Mouse (Mus musculus) C2C12 (cell line): ENCODE data around the gene Nup35. TPM values are rescaled to one million over a fixed set of nuclear protein-coding genes. Genes with fewer than 3 reads are reported as not detected.

ENCODE experiments used
- H3K27me3 ChIP-seq: one replicate; pipeline ENCODE4 v1.6.1; 2011; ENCODE audit not compliant: control insufficient read depth, insufficient read depth, insufficient read length
- H3K36me3 ChIP-seq: one replicate; pipeline ENCODE4 v1.6.1; 2011; ENCODE audit not compliant: control insufficient read depth, insufficient read depth
- H3K4me3 ChIP-seq: one replicate; pipeline ENCODE4 v1.5.1; 2011; ENCODE audit warnings: mild to moderate bottlenecking, control low read depth; ENCODE audit not compliant: poor library complexity, insufficient read depth, severe bottlenecking
- H3K79me2 ChIP-seq: one replicate; pipeline ENCODE4 v1.6.1; 2011; ENCODE audit not compliant: control insufficient read depth, insufficient read depth
- H3K79me3 ChIP-seq: one replicate; pipeline ENCODE4 v1.6.1; 2011; ENCODE audit warnings: low read depth, control low read depth
- H3ac ChIP-seq: one replicate; pipeline ENCODE3; 2011; ENCODE audit warnings: low read depth; ENCODE audit not compliant: control insufficient read depth, insufficient read length
- CEBPB ChIP-seq: IDR thresholded peaks from one replicate; pipeline ENCODE4 v1.6.1; 2011; ENCODE audit warnings: low read depth, mild to moderate bottlenecking, control low read depth, moderate library complexity
- CTCF ChIP-seq: IDR thresholded peaks from one replicate; pipeline ENCODE4 v1.5.1; 2011; ENCODE audit not compliant: control insufficient read depth, insufficient read depth, insufficient read length
- FOSL1 ChIP-seq: IDR thresholded peaks from one replicate; pipeline ENCODE4 v1.8.0; 2011; ENCODE audit warnings: mild to moderate bottlenecking, low read length; ENCODE audit not compliant: poor library complexity, insufficient read depth, severe bottlenecking
- MAX ChIP-seq: IDR thresholded peaks from one replicate; pipeline ENCODE4 v1.6.1; 2011; ENCODE audit warnings: mild to moderate bottlenecking, control low read depth
- MYOD1 ChIP-seq: IDR thresholded peaks from one replicate; pipeline ENCODE4 v1.6.1; 2011; ENCODE audit warnings: low read depth; ENCODE audit not compliant: control insufficient read depth, insufficient read length
- MYOG ChIP-seq: IDR thresholded peaks from one replicate; pipeline ENCODE4 v1.6.1; 2011; ENCODE audit not compliant: control insufficient read depth, insufficient read length; ENCODE audit errors: extremely low read depth
- USF1 ChIP-seq: IDR thresholded peaks from one replicate; pipeline ENCODE4 v1.6.1; 2011; ENCODE audit warnings: low read depth, mild to moderate bottlenecking, control low read depth, moderate library complexity
- polyA plus RNA-seq: library from polyadenylated mRNA; unstranded; fragments of >200 nt; fragmentation: generic; extraction: Trizol; gene quantifications from one replicate; pipeline ENCODE4 v1.2.1, GENCODE M21; 2012; ENCODE audit warnings: missing spikeins

Gene Nup35
- polyA plus RNA-seq, 1 experiment = 38.3 TPM

DNA sequence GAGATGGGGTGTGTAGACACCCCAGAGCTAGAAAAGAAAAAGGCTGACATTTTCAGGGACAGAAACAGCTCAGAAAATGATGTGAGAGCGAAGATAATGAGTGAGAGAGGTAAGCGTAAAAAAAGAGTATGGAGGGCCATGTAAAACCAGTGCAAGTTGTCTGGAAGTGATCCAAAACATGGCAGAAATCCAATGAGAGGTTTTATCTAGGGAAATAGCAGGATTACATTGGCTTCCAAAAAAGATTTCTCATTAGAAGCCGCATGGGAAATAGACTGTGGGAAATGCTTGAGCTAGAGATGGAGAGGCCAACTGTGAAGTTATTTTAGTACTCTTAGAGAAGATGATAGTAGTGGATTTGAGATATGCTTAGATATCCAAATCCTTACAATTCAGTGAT is 4.9 kb downstream of the Nup35 start:
- Histone ChIP-seq H3K79me2 (no peaks in the 10 kb centered on the region), H3K27me3 (no peaks in the 10 kb centered on the region), H3ac (no peak overlapping the region), H3K4me3 (no peak overlapping the region), H3K36me3 (no peaks in the 10 kb centered on the region), H3K79me3 (no peaks in the 10 kb centered on the region)
- TF ChIP-seq CEBPB (no peak), MYOG (no peak), FOSL1 (no peak), USF1 (no peak), CTCF (no peak), MYOD1 (no peak), MAX (no peak)

DNA sequence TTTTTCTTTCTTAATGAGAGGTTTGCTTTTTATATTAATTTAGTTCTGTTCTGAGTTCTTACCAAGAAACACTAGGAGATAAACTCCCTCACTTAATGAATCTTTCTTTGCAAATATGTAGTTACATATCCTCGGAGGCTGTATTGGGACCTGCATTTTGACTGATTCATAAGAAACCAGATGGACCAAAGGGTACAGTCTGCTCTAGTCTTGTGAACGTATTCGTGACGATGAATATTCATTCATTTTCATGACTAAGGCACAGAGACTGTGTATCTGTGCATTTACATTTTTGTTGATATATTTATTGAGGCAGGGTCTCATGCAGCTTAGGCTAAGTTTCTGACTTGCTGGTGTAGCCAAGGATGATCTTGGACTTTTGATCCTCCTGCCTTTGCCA is 7.5 kb downstream of the Nup35 start:
- Histone ChIP-seq H3K27me3 (no peaks in the 10 kb centered on the region), H3ac (no peak overlapping the region), H3K4me3 (no peak overlapping the region), H3K79me2 (no peaks in the 10 kb centered on the region), H3K79me3 (no peaks in the 10 kb centered on the region), H3K36me3 (no peaks in the 10 kb centered on the region)
- TF ChIP-seq FOSL1 (no peak), MYOG (no peak), USF1 (no peak), MAX (no peak), MYOD1 (no peak), CTCF (no peak), CEBPB (no peak)

DNA sequence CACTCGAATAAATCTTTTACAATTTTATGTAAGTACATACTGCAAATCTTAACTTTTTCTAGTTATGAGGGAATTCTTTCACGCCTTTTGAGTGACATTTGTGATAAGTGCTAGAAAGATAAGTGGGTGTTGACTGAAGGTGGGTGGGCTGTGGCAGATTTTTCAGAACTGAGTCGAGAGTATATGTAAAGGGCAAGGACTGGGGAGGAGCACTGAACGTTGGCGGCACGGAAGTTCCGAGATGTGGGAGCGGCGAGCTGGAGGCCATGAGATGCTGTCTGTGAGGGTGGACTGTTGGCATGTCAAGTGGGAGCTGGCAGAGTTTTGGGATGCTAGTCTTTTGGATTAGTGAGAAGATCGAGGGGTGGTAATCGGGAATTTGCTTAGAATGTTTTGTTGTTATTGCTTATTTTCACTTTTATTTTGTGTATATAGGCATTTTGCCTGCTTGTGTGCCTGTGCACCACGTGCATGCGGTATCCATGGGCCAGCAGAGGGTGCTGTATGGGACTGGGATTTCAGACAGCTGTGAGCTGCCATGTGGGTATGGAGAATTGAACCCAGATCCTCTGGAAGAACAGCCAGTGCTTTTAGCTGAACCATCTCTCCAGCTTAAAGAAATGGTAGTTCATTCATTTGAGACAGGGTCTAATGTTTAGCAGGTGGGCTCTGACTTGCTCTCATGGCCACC is 15.4 kb downstream of the Nup35 start:
- no peak overlapping the region for H3ac ChIP-seq
- H3K27me3 ChIP-seq = no peaks in the 10 kb centered on the region
- no peaks in the 10 kb centered on the region for H3K79me3 ChIP-seq
- H3K79me2 ChIP-seq = no peaks in the 10 kb centered on the region
- H3K36me3 ChIP-seq = no peaks in the 10 kb centered on the region
- TF ChIP-seq USF1 (no peak), FOSL1 (no peak), CEBPB (no peak), MAX (no peak)
- H3K4me3 ChIP-seq = no peak overlapping the region

DNA sequence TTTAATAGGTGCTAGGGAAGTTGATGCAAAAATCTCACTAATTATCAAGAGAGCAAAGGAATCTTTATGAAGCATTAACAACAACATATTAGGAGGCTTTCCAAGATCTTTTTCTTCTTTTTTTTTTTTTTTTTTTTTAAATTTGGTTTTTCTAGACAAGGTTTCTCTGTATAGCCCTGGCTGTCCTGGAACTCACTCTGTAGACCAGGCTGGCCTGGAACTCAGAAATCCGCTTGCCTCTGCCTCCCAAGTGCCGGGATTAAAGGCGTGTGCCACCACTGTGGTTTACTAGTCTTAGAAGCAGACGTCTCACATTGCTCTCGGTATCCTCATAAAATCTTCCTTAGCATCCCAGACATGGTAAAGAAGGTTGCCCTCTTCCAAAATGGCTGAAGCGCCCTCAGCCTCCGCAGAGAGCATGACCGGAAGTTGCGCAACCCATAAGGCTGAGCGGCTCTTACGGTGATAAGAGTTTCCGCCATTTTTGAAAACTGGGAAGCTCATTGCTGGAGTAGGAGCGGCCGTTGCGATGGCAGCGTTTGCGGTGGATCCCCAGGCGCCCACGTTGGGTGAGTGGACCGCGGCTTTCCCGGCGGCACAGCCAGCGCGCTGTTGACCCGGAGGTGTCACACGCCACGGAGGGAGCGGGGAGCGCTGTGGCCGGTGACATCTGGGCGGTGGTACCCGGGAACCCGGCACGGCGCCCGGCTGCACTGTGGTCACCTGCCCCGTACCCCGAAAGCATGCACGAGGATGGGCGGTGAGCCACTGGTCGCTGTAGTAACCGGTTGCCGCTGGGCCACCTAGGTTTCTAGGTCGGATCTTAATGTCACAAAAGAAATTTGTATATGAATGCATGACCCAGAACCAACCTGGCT is 21.6 kb downstream of the Nup35 start:
- Histone ChIP-seq H3ac (peak overlapping the region; percentile 97), H3K79me3 (peaks cover 42% of the 10 kb centered on the region), H3K27me3 (no peaks in the 10 kb centered on the region), H3K36me3 (peaks cover 24% of the 10 kb centered on the region), H3K79me2 (peaks cover 48% of the 10 kb centered on the region), H3K4me3 (peak overlapping the region; percentile 86)
- TF ChIP-seq CTCF = no peak
- no peak for TF ChIP-seq FOSL1
- TF ChIP-seq CEBPB = peak; percentile 98
- TF ChIP-seq MAX = peak; percentile 45
- no peak for TF ChIP-seq MYOD1
- TF ChIP-seq MYOG = no peak
- TF ChIP-seq USF1 = no peak

DNA sequence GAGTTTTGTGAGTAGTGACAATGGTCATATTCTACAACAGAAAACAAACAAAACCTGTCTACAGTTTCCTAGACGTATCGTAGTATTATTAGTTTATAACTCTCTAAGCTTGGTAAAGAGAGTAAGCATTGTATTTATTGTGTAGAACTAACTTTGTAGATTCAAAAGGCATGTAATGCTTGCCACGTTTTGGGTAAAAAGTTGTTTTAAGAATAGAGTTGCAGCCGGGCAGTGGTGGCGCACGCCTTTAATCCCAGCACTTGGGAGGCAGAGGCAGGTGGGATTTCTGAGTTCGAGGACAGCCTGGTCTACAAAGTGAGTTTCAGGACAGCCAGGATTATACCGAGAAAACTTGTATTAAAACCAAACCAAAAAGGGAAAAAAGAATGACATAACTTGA is 22.4 kb downstream of the Nup35 start:
- TF ChIP-seq MYOD1 (no peak), CEBPB (no peak), FOSL1 (no peak), USF1 (no peak)

DNA sequence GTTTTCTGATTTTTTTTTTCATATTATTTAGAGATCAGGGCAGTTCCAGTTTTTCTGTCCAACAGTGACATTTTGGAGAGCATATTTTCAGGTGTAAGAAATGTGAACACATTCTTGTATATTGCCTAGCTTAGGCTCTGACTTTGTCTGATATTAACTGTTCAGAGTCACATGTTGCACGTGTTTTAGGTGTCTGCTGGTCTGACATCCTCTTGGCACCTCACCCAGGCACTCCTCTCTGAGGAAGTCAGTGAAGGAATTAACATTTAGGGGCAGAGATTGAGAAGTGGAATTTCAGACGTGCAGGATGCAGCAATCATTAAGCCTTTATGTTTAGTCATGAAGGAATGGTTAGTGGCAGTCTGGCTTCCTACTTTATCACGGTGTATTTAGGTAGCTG is 22.8 kb downstream of the Nup35 start:
- Histone ChIP-seq H3K36me3 (peaks cover 35% of the 10 kb centered on the region), H3K79me3 (peaks cover 53% of the 10 kb centered on the region), H3K79me2 (peaks cover 61% of the 10 kb centered on the region), H3K27me3 (no peaks in the 10 kb centered on the region), H3ac (peak overlapping the region; percentile 48), H3K4me3 (peak overlapping the region; percentile 86)
- TF ChIP-seq USF1 (no peak), CEBPB (no peak), CTCF (no peak), MYOG (no peak), MAX (no peak), MYOD1 (no peak), FOSL1 (no peak)

More for the DNA sequence above, 22.4 kb downstream of the Nup35 start:
- Histone ChIP-seq H3K27me3 (no peaks in the 10 kb centered on the region), H3K79me3 (peaks cover 50% of the 10 kb centered on the region), H3K36me3 (peaks cover 32% of the 10 kb centered on the region), H3K79me2 (peaks cover 56% of the 10 kb centered on the region), H3ac (peak overlapping the region; percentile 35), H3K4me3 (peak overlapping the region; percentile 86)
